Mouse (Mus musculus): ENCODE measurements around the gene Prkca.

DNA sequence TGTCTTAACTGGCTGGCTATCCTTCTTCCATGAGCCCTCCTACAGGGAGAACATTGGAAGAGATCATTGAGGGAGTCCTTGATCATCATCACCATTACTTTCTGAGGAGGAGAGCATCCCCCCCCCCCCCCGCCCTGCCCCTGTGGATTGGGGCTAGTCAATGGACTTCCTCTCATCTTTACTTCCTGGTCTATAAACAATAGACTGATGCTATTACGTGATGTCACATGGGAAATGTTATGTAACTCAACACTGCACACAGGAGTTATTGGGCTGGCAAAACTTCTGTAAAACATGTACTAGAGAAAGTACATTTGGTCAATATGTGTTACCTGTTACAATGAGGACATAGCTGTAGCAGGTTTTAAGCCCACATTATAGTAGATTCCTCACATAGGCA is 302.9 kb downstream of the Prkca start:
- TF ChIP-seq CHD2 (IDR thresholded peaks at IDR 0.05; ENCODE audit: low read depth, low read length) = no peak
- TF ChIP-seq ZC3H11A (IDR thresholded peaks at IDR 0.05; ENCODE audit: borderline replicate concordance, low read depth, low read length) = no peak
